Mouse (Mus musculus): ENCODE results near the gene Zfand4.

GRCm38 (mm10) chr6:116338520-116338919 is 74.5 kb downstream of the Zfand4 start:
- no peak for TF ChIP-seq NELFE (IDR thresholded peaks at IDR 0.05; ENCODE audit: low read depth, low read length)
- no peak for TF ChIP-seq ELF1 (IDR thresholded peaks at IDR 0.05; ENCODE audit: low read depth, low read length)
- TF ChIP-seq CTCF (IDR thresholded peaks at IDR 0.05 in 2 of 3, conservative IDR thresholded peaks at IDR 0.05 in 1 of 3; ENCODE audit: control insufficient read depth in 1 of 3, insufficient read depth in 1 of 3, low read depth in 2 of 3, low read length in 3 of 3, poor library complexity in 1 of 3, severe bottlenecking in 1 of 3) = no peak
- no peak for TF ChIP-seq POLR2AphosphoS2 (IDR thresholded peaks at IDR 0.05; ENCODE audit: low read length)
- TF ChIP-seq MAX (IDR thresholded peaks at IDR 0.05; ENCODE audit: low read length) = no peak
- TF ChIP-seq POLR2A (IDR thresholded peaks at IDR 0.05; ENCODE audit: control insufficient read depth in 1 of 2, insufficient read depth in 1 of 2, low read depth in 1 of 2, low read length in 2 of 2, poor library complexity in 1 of 2) = no peak
- peak; percentile 41; the same call in 1 of the 2 replicates for TF ChIP-seq ZKSCAN1 (IDR thresholded peaks at IDR 0.05; ENCODE audit: low read depth, low read length)
- peak in 1 of 2 experiments; percentile 31; a peak in 2 of 4 replicates for TF ChIP-seq EP300 (IDR thresholded peaks at IDR 0.05; ENCODE audit: low read depth in 1 of 2, low read length in 2 of 2)
- TF ChIP-seq SMC3 (IDR thresholded peaks at IDR 0.05; ENCODE audit: low read depth, low read length) = no peak
- TF ChIP-seq CHD2 (IDR thresholded peaks at IDR 0.05; ENCODE audit: low read length) = no peak

Data from MEL (cell line).